Mouse (Mus musculus): ENCODE data around the gene 1700001C02Rik. TPM values are rescaled to one million over a fixed set of nuclear protein-coding genes. Genes with fewer than 3 reads are reported as not detected.
A peak's percentile ranks its signal among the peaks of the same experiment; 100 is the strongest.

Gene 1700001C02Rik
- not detected in 2 replicates for polyA plus RNA-seq (2016; fragmentation: Nextera tagmentation; extraction: Ambion mirVana)

- 15% methylated on average over 21 of the region's 21 CpGs for WGBS
- ATAC-seq (ENCODE audit: low FRiP score) = no peak
- Histone ChIP-seq H3K27ac (no peak within 1 kb of the TSS), H3K4me1 (peaks cover 28% of the 10 kb centered on the region), H3K4me2 (peak within 1 kb of the TSS; percentile 54), H3K27me3 (peaks cover 43% of the 10 kb centered on the region), H3K4me3 (replicated peaks) (peak within 1 kb of the TSS; percentile 34), H3K9me3 (no peaks in the 10 kb centered on the region), H3K9ac (no peak within 1 kb of the TSS), H3K36me3 (replicated peaks) (no peaks in the 10 kb centered on the region)
Observed at GRCm38 (mm10) chr5:30465861-30466260, at the start of gene 1700001C02Rik. 1700001C02Rik (plus strand) TSS chr5:30466047.

- H3K4me2 ChIP-seq = no peak overlapping the region
- peaks cover 8% of the 10 kb centered on the region; the same call in 1 of the 2 replicates for H3K4me1 ChIP-seq
- ATAC-seq (ENCODE audit: low FRiP score) = no peak
- no peaks in the 10 kb centered on the region for H3K9me3 ChIP-seq
- H3K27me3 ChIP-seq = no peaks in the 10 kb centered on the region
- peak overlapping the region; percentile 29; the same call in 1 of the 2 replicates for H3K9ac ChIP-seq
- no peak overlapping the region for H3K4me3 ChIP-seq (replicated peaks)
- 21% methylated on average over 5 of the region's 5 CpGs for WGBS
- no peak overlapping the region for H3K27ac ChIP-seq
- H3K36me3 ChIP-seq (replicated peaks) = no peaks in the 10 kb centered on the region
Observed at GRCm38 (mm10) chr5:30416665-30417064, 49.2 kb upstream of the 1700001C02Rik start.

GRCm38 (mm10) chr5:30423121-30423520 is 42.7 kb upstream of the 1700001C02Rik start:
- Histone ChIP-seq H3K27me3 (no peaks in the 10 kb centered on the region), H3K36me3 (replicated peaks) (no peaks in the 10 kb centered on the region), H3K4me1 (no peaks in the 10 kb centered on the region), H3K9me3 (no peaks in the 10 kb centered on the region), H3K4me2 (no peak overlapping the region), H3K9ac (no peak overlapping the region), H3K27ac (no peak overlapping the region), H3K4me3 (replicated peaks) (no peak overlapping the region)
- 82% methylated on average over 4 of the region's 4 CpGs for WGBS
- no peak for ATAC-seq (ENCODE audit: low FRiP score)

- no peaks in the 10 kb centered on the region for H3K27me3 ChIP-seq
- no peak overlapping the region for H3K4me2 ChIP-seq
- H3K4me1 ChIP-seq = no peaks in the 10 kb centered on the region
- 34% methylated on average over 8 of the region's 8 CpGs for WGBS
- ATAC-seq (ENCODE audit: low FRiP score) = no peak
- H3K27ac ChIP-seq = no peak overlapping the region
- H3K36me3 ChIP-seq (replicated peaks) = no peaks in the 10 kb centered on the region
- H3K9ac ChIP-seq = no peak overlapping the region
- no peaks in the 10 kb centered on the region for H3K9me3 ChIP-seq
- H3K4me3 ChIP-seq (replicated peaks) = no peak overlapping the region
Observed at GRCm38 (mm10) chr5:30423572-30424244, 42.1 kb upstream of the 1700001C02Rik start.

- no peaks in the 10 kb centered on the region for H3K4me1 ChIP-seq
- H3K27me3 ChIP-seq = no peaks in the 10 kb centered on the region
- no peak for ATAC-seq (ENCODE audit: low FRiP score)
- H3K36me3 ChIP-seq (replicated peaks) = no peaks in the 10 kb centered on the region
- no peak overlapping the region for H3K4me2 ChIP-seq
- no peak overlapping the region for H3K4me3 ChIP-seq (replicated peaks)
- H3K27ac ChIP-seq = no peak overlapping the region
- H3K9ac ChIP-seq = no peak overlapping the region
- WGBS = 85% methylated on average over 6 of the region's 6 CpGs
- H3K9me3 ChIP-seq = no peaks in the 10 kb centered on the region
Observed at GRCm38 (mm10) chr5:30427406-30427805, 38.4 kb upstream of the 1700001C02Rik start.

- no peak for ATAC-seq (ENCODE audit: low FRiP score)
- Histone ChIP-seq H3K4me3 (replicated peaks) (no peak overlapping the region), H3K4me1 (no peaks in the 10 kb centered on the region), H3K4me2 (no peak overlapping the region), H3K9me3 (no peaks in the 10 kb centered on the region), H3K9ac (no peak overlapping the region), H3K36me3 (replicated peaks) (no peaks in the 10 kb centered on the region), H3K27me3 (no peaks in the 10 kb centered on the region), H3K27ac (no peak overlapping the region)
- WGBS = 44% methylated on average over 2 of the region's 2 CpGs
Observed at GRCm38 (mm10) chr5:30438931-30439330, 26.9 kb upstream of the 1700001C02Rik start.

GRCm38 (mm10) chr5:30440308-30440906 is 25.4 kb upstream of the 1700001C02Rik start:
- H3K4me3 ChIP-seq (replicated peaks) = no peak overlapping the region
- no peak overlapping the region for H3K9ac ChIP-seq
- H3K4me2 ChIP-seq = no peak overlapping the region
- H3K4me1 ChIP-seq = no peaks in the 10 kb centered on the region
- no peaks in the 10 kb centered on the region for H3K27me3 ChIP-seq
- no peak overlapping the region for H3K27ac ChIP-seq
- ATAC-seq (ENCODE audit: low FRiP score) = no peak
- no peaks in the 10 kb centered on the region for H3K36me3 ChIP-seq (replicated peaks)
- 89% methylated on average over 8 of the region's 8 CpGs for WGBS
- H3K9me3 ChIP-seq = no peaks in the 10 kb centered on the region

- no peak overlapping the region for H3K4me2 ChIP-seq
- no peak overlapping the region for H3K9ac ChIP-seq
- H3K4me3 ChIP-seq (replicated peaks) = no peak overlapping the region
- H3K4me1 ChIP-seq = no peaks in the 10 kb centered on the region
- WGBS = 80% methylated on average over 5 of the region's 5 CpGs
- no peak overlapping the region for H3K27ac ChIP-seq
- ATAC-seq (ENCODE audit: low FRiP score) = no peak
- no peaks in the 10 kb centered on the region for H3K9me3 ChIP-seq
- H3K27me3 ChIP-seq = no peaks in the 10 kb centered on the region
- H3K36me3 ChIP-seq (replicated peaks) = no peaks in the 10 kb centered on the region
Observed at GRCm38 (mm10) chr5:30442196-30442595, 23.7 kb upstream of the 1700001C02Rik start.

GRCm38 (mm10) chr5:30444327-30444895 is 21.4 kb upstream of the 1700001C02Rik start:
- WGBS = 81% methylated on average over 13 of the region's 13 CpGs
- no peak overlapping the region for H3K27ac ChIP-seq
- no peak overlapping the region for H3K4me3 ChIP-seq (replicated peaks)
- no peaks in the 10 kb centered on the region for H3K36me3 ChIP-seq (replicated peaks)
- no peak overlapping the region for H3K4me2 ChIP-seq
- H3K4me1 ChIP-seq = no peaks in the 10 kb centered on the region
- no peak for ATAC-seq (ENCODE audit: low FRiP score)
- H3K9me3 ChIP-seq = no peaks in the 10 kb centered on the region
- no peaks in the 10 kb centered on the region for H3K27me3 ChIP-seq
- no peak overlapping the region for H3K9ac ChIP-seq

GRCm38 (mm10) chr5:30456056-30456455 is 9.8 kb upstream of the 1700001C02Rik start:
- no peak for ATAC-seq (ENCODE audit: low FRiP score)
- H3K4me1 ChIP-seq = no peaks in the 10 kb centered on the region
- no peaks in the 10 kb centered on the region for H3K36me3 ChIP-seq (replicated peaks)
- no peak overlapping the region for H3K4me2 ChIP-seq
- H3K4me3 ChIP-seq (replicated peaks) = no peak overlapping the region
- no peaks in the 10 kb centered on the region for H3K9me3 ChIP-seq
- no peak overlapping the region for H3K9ac ChIP-seq
- peaks cover 8% of the 10 kb centered on the region; the same call in 1 of the 2 replicates for H3K27me3 ChIP-seq
- no peak overlapping the region for H3K27ac ChIP-seq
- 65% methylated on average over 6 of the region's 6 CpGs for WGBS

GRCm38 (mm10) chr5:30460155-30460554 is 5.7 kb upstream of the 1700001C02Rik start:
- ATAC-seq (ENCODE audit: low FRiP score) = no peak
- Histone ChIP-seq H3K27me3 (peaks cover 27% of the 10 kb centered on the region), H3K9me3 (no peaks in the 10 kb centered on the region), H3K4me3 (replicated peaks) (no peak overlapping the region), H3K36me3 (replicated peaks) (no peaks in the 10 kb centered on the region), H3K9ac (no peak overlapping the region), H3K4me2 (no peak overlapping the region), H3K4me1 (peaks cover 9% of the 10 kb centered on the region), H3K27ac (no peak overlapping the region)
- WGBS = 32% methylated on average over 4 of the region's 4 CpGs

- no peak within 1 kb of the TSS for H3K9ac ChIP-seq
- peaks cover 22% of the 10 kb centered on the region for H3K4me1 ChIP-seq
- no peak within 1 kb of the TSS for H3K4me3 ChIP-seq (replicated peaks)
- H3K27ac ChIP-seq = no peak within 1 kb of the TSS
- H3K9me3 ChIP-seq = no peaks in the 10 kb centered on the region
- peaks cover 41% of the 10 kb centered on the region for H3K27me3 ChIP-seq
- ATAC-seq (ENCODE audit: low FRiP score) = peak; percentile 65
- WGBS = 36% methylated on average over 12 of the region's 12 CpGs
- H3K36me3 ChIP-seq (replicated peaks) = no peaks in the 10 kb centered on the region
- H3K4me2 ChIP-seq = no peak within 1 kb of the TSS
Observed at GRCm38 (mm10) chr5:30461821-30462220, 4.0 kb upstream of the 1700001C02Rik start, which contains the start of gene Otof. Otof (minus strand) TSS chr5:30461932.
